In the genomic region with DNA sequence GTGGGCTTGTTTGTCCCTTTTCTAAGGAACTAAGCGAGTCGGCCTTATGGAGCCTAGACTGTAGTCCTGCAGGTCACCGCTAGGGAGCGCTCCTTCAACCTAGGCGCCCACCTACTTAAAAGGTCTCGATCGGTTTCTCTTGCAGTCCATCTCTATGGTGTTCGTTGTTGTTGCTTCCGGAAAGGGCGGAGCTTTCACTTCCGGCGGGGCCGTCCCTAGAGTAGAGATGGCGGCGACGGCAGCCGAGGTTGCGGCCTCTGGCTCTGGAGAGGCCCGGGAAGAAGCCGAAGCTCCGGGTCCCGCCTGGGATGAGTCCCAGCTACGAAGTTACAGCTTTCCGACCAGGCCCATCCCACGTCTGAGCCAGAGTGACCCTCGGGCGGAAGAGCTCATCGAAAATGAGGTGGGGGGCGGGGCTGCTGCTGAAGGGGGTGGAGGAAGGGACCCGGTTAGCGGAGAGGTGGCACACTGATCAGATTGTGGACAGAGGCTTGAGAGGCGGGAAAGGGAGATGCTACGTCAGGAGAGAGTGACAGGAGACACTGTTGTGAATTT, we compare ENCODE assay signal across 1 mouse cellular context.
TF ChIP-seq lines count a peak whose summit lies in the region.

A gene (plus strand): TSS at position 199 of the 555 bp plus-strand sequence.

TF ChIP-seq in CH12.LX, 34 proteins besides CTCF, POLR2A, EP300 and RAD21 (continued from another document):
- TF ChIP-seq MAZ (IDR thresholded peaks at IDR 0.05; ENCODE audit: low read depth, low read length) (peak; percentile 55; the same call in 1 of the 2 replicates), CHD1 (IDR thresholded peaks at IDR 0.05; ENCODE audit: low read depth, low read length) (no peak; the same call in 1 of the 2 replicates), ZKSCAN1 (IDR thresholded peaks at IDR 0.05; ENCODE audit: borderline replicate concordance, low read depth, low read length) (no peak), GABPA (IDR thresholded peaks at IDR 0.05; ENCODE audit: insufficient replicate concordance, low read depth, low read length) (peak; percentile 78), CHD2 (IDR thresholded peaks at IDR 0.05; ENCODE audit: low read length) (peak; percentile 85; the same call in 1 of the 2 replicates), ZC3H11A (IDR thresholded peaks at IDR 0.05; ENCODE audit: low read depth, low read length) (no peak), JUN (IDR thresholded peaks at IDR 0.05; ENCODE audit: insufficient read depth, low read depth, low read length) (no peak), PAX5 (IDR thresholded peaks at IDR 0.05; ENCODE audit: low read length) (no peak), ETS1 (conservative IDR thresholded peaks at IDR 0.05; ENCODE audit: low read depth, low read length) (peak; percentile 58; the same call in 1 of the 2 replicates), IRF4 (IDR thresholded peaks at IDR 0.05; ENCODE audit: low read depth, low read length) (peak; percentile 59), MAX (IDR thresholded peaks at IDR 0.05; ENCODE audit: low read length) (no peak; the same call in 1 of the 2 replicates), USF2 (conservative IDR thresholded peaks at IDR 0.05; ENCODE audit: low read depth, low read length) (no peak), MAFK (IDR thresholded peaks at IDR 0.05; ENCODE audit: insufficient replicate concordance, low read length) (0 out of 2 replicates have a peak, but pooled peaks have one; percentile 24), SIN3A (IDR thresholded peaks at IDR 0.05; ENCODE audit: low read length) (peak; percentile 93)
